Mouse (Mus musculus) kidney, adult 9 months (tissue): ENCODE measurements around the gene Csrnp1.
"Not testable (repeated sequence)": the region's sequence is repeated elsewhere in the genome, so short reads cannot be mapped to it uniquely, and the experiment has no call there.

Source experiments
- DNase-seq: peaks from one replicate; pipeline ENCODE4 v3.0.0; 2022

Gene Csrnp1

GRCm38 (mm10) chr9:119984536-119985011 is at the start of gene Csrnp1:
TSS of gene Csrnp1 (minus strand) at chr9:119984658.
- DNase-seq: no peak

- no peak for DNase-seq
These were observed 48.3 kb upstream of the Csrnp1 start for GRCm38 (mm10) chr9:120032710-120033109.

- no peak for DNase-seq
These were observed 46.0 kb upstream of the Csrnp1 start for GRCm38 (mm10) chr9:120030421-120030820.

GRCm38 (mm10) chr9:120029880-120030279 is 45.4 kb upstream of the Csrnp1 start:
- DNase-seq: no peak

- DNase-seq: no peak
These were observed 43.1 kb upstream of the Csrnp1 start for GRCm38 (mm10) chr9:120027401-120028151.

- no peak for DNase-seq
These were observed 40.2 kb upstream of the Csrnp1 start for GRCm38 (mm10) chr9:120024625-120025024.

GRCm38 (mm10) chr9:120024171-120024570 is 39.7 kb upstream of the Csrnp1 start:
- DNase-seq: no peak

- no peak for DNase-seq
These were observed 38.8 kb upstream of the Csrnp1 start, which contains the start of gene Xirp1 for GRCm38 (mm10) chr9:120023086-120023811. TSS of gene Xirp1 (minus strand) at chr9:120023598.

- no peak for DNase-seq
These were observed 36.7 kb upstream of the Csrnp1 start for GRCm38 (mm10) chr9:120021164-120021563.

- peak; percentile 79 for DNase-seq
These were observed 35.9 kb upstream of the Csrnp1 start for GRCm38 (mm10) chr9:120020285-120020890.

GRCm38 (mm10) chr9:120016956-120017355 is 32.5 kb upstream of the Csrnp1 start:
- DNase-seq: peak; percentile 36

GRCm38 (mm10) chr9:120014828-120015227 is 30.4 kb upstream of the Csrnp1 start:
- DNase-seq: no peak

- no peak for DNase-seq
These were observed 28.9 kb upstream of the Csrnp1 start for GRCm38 (mm10) chr9:120013251-120013820.

GRCm38 (mm10) chr9:120012781-120013180 is 28.3 kb upstream of the Csrnp1 start:
- no peak for DNase-seq

GRCm38 (mm10) chr9:120012161-120012560 is 27.7 kb upstream of the Csrnp1 start:
- not testable (repeated sequence) for DNase-seq

GRCm38 (mm10) chr9:120011533-120011932 is 27.1 kb upstream of the Csrnp1 start:
- peak; percentile 83 for DNase-seq

GRCm38 (mm10) chr9:120010781-120011511 is 26.5 kb upstream of the Csrnp1 start:
- DNase-seq: peak; percentile 99

GRCm38 (mm10) chr9:120009871-120010270 is 25.4 kb upstream of the Csrnp1 start:
- DNase-seq: no peak

- no peak for DNase-seq
These were observed 24.9 kb upstream of the Csrnp1 start for GRCm38 (mm10) chr9:120009226-120009841.

GRCm38 (mm10) chr9:120007833-120008232 is 23.4 kb upstream of the Csrnp1 start:
- DNase-seq: no peak

- no peak for DNase-seq
These were observed 21.5 kb upstream of the Csrnp1 start for GRCm38 (mm10) chr9:120005936-120006335.

- DNase-seq: no peak
These were observed 18.4 kb upstream of the Csrnp1 start for GRCm38 (mm10) chr9:120002893-120003292.
